Mouse (Mus musculus) lung, adult 18-20 months (tissue): ENCODE results near the gene Fbxo17.
A peak's percentile ranks its signal among the peaks of the same experiment; 100 is the strongest.

ENCODE experiments used
- DNase-seq, 2 experiments: peaks; one replicate each; pipeline ENCODE4 v3.0.0; 2022; ENCODE audit warnings: mixed read lengths in 2 of 2

The Fbxo17 gene

GRCm38 (mm10) chr7:28769414-28769958, 52.9 kb downstream of the Fbxo17 start:
- no peak for DNase-seq

GRCm38 (mm10) chr7:28770309-28770708, 53.7 kb downstream of the Fbxo17 start:
- no peak for DNase-seq

- no peak for DNase-seq
Measured at GRCm38 (mm10) chr7:28771867-28772266, 55.3 kb downstream of the Fbxo17 start.

- no peak for DNase-seq
Measured at GRCm38 (mm10) chr7:28773163-28773562, 56.6 kb downstream of the Fbxo17 start.

- DNase-seq: no peak
Measured at GRCm38 (mm10) chr7:28774164-28774563, 57.6 kb downstream of the Fbxo17 start.

GRCm38 (mm10) chr7:28775129-28775528, 58.5 kb downstream of the Fbxo17 start:
- DNase-seq: no peak

- DNase-seq: no peak
Measured at GRCm38 (mm10) chr7:28778825-28779224, 62.2 kb downstream of the Fbxo17 start.

- peak; percentile 82 to 87 for DNase-seq
Measured at GRCm38 (mm10) chr7:28780067-28780658, 63.6 kb downstream of the Fbxo17 start.

GRCm38 (mm10) chr7:28780857-28781256, 64.3 kb downstream of the Fbxo17 start:
- DNase-seq: peak in 1 of 2 experiments; percentile 33

- DNase-seq: peak in 1 of 2 experiments; percentile 38
Measured at GRCm38 (mm10) chr7:28781261-28781663, 64.7 kb downstream of the Fbxo17 start.

GRCm38 (mm10) chr7:28785161-28785560, 68.6 kb downstream of the Fbxo17 start:
- no peak for DNase-seq
